Mouse (Mus musculus): ENCODE measurements around the gene Lrrc17.

Lrrc17 gene

GRCm38 (mm10) chr5:21543409-21544201, at the start of gene Lrrc17:
Gene Lrrc17, plus strand, starts transcription at chr5:21543559.
- no peak for DNase-seq

DNA sequence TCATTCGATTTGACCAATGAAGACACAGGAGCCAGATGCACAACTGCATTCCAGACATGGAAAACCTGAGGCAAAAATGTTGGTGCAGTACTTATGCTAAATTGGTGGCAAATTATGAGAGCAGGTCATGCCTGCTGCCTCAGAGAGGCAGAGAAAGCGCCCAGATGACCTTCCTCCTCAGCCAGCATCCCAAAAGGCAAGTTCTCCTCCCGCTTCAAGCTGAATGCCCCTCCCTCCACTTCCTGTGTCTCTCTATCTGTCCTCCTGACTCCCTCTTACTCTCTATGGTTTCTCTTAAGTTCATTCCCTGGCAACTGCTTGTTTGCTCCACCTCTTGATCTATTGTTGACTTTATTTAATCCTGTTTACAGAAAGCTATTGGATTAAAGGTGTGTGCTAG, 48.6 kb upstream of the Lrrc17 start:
- no peak for DNase-seq

- no peak for DNase-seq
These were observed 47.0 kb upstream of the Lrrc17 start for GRCm38 (mm10) chr5:21496321-21496720.

GRCm38 (mm10) chr5:21496881-21497280, 46.5 kb upstream of the Lrrc17 start:
- no peak for DNase-seq

DNA sequence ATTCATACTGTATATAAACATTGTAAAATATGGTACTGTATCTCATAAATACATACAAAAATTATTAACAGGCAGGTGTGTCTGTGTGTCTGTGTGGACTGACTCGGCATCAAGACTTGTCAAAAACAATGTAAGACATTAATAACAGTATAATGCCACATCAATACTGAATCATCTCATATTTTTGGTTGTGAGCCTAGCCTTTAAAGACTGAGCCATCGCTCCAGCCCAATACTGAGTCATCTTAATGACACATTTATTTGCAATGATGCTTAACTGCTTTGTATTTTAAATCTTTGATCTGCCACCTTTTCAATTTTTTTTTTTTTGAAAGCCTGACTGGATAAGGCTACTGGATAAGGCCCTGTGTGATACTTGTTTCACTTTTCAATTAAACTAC, 44.9 kb upstream of the Lrrc17 start:
- no peak for DNase-seq

GRCm38 (mm10) chr5:21498925-21499324, 44.4 kb upstream of the Lrrc17 start:
- no peak for DNase-seq

DNA sequence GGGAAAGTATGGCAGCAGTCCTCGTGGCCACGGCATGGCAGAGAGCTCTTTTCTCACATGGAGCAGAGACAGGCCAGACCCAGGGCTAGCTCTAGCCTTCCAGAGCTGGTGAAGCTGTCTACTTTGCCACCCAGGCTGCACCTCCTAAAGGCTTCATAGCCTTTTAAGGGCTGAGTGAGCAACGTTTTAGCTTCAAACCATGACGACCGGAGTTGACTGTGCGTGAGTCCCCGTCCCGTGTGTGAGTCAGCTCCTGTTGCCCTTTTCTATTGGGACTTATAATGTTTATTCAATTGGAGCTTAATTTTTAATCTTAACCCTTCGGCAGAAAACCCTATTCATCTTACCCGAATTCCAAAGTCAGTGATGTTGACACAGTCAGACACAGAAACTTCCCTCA, 43.2 kb upstream of the Lrrc17 start:
- no peak for DNase-seq

DNA sequence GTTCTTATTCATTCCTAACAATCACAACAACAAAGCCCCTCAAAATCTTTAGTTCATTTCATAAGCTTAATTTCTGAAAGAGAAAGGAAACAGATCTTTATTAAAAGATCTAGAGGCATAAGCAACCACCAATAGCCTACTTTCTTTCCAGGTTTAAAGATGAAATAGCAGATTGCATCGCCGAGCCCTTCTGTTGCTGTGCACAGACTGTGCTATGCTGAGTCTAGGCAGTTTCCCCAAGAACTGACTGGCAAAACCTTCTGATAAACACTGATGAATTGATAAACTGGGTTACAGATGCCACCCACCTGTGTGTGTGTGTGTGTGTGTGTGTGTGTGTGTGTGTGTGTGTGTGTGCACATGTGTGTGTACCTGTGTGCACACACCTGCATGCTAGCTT, 42.4 kb upstream of the Lrrc17 start:
- DNase-seq, result no peak

GRCm38 (mm10) chr5:21502936-21503610, 40.3 kb upstream of the Lrrc17 start:
- DNase-seq, result no peak

DNA sequence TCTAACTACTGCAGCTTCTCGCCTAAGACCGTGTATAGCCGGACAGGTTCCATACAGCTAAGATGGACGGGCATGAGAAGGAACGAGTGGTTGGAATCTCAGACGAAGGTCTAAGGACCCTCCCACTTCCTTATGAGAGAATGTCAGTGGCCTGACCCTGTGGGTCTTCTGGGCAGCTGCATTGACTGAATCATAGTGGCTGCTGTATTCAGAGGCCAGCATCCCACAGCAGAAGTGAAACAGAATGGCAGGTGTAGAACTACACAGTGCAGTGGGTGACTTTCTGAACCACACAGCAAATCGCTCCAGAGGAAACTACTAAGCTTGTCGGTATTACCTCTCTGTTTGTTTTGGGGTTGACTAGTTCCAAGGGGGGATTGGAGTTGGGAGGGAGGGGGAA, 38.2 kb upstream of the Lrrc17 start:
- no peak for DNase-seq

- no peak for DNase-seq
These were observed 36.5 kb upstream of the Lrrc17 start for GRCm38 (mm10) chr5:21506887-21507286.

GRCm38 (mm10) chr5:21509801-21510200, 33.6 kb upstream of the Lrrc17 start:
- DNase-seq, result no peak

DNA sequence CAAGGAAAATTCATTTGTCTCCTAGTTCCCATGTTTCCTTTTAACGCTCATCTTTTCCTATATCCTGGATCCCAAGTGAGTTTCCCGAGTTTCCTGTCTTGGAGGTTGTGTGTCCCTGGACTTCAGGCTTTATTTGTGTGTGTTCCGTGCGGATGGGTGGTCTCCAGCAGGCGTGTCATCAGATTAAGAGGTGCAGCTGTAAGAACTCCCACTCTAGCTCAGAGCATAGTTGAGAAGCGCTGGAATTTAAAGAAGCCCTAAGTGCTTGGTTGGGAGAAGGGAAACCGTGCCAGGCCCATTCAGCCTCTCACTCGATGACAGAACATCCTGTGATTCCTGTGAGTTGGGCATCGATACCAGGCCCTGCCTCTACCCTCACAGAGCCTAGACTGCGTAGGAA, 30.0 kb upstream of the Lrrc17 start:
- DNase-seq, result no peak

- no peak for DNase-seq
These were observed 25.8 kb upstream of the Lrrc17 start for GRCm38 (mm10) chr5:21517562-21517961.

DNA sequence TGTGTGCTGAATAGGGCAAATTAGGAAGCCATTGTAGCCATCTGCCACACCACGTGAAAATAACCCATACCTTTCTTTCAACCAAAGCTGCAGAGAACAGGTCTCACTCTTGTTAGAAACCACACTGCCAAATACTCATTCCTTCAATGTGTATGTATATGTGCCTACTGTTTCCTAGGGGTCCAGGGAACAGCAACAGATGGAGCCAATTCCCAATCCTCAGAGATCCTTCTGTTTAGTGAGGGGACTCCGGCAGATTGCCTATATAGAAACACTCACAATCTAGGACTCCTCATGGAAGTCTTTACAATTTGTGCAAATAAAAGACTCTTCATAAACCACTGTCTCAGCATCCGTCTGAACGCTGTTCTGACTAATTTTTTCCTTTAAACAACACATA, 25.2 kb upstream of the Lrrc17 start:
- DNase-seq, result no peak

DNA sequence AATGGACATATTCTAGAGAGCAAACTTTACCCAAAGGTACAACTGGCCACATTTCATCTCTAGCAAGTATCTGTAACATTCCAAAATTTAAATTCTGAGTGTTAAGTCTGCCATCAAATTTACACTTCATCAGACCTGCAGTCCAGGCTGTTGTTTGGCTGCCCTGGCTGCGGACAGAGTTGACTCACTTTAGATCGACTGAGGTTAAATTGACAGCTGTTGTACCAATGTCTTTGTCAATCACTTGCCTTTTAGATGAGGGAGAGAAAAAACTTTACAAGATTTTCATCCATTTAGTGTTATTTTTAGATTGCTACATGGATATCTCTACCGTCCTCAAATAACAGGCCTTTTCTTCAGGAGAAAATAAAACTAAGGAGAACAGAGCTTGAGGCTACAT, 24.2 kb upstream of the Lrrc17 start:
- no peak for DNase-seq

- no peak for DNase-seq
These were observed 16.4 kb upstream of the Lrrc17 start for GRCm38 (mm10) chr5:21526835-21527485.

DNA sequence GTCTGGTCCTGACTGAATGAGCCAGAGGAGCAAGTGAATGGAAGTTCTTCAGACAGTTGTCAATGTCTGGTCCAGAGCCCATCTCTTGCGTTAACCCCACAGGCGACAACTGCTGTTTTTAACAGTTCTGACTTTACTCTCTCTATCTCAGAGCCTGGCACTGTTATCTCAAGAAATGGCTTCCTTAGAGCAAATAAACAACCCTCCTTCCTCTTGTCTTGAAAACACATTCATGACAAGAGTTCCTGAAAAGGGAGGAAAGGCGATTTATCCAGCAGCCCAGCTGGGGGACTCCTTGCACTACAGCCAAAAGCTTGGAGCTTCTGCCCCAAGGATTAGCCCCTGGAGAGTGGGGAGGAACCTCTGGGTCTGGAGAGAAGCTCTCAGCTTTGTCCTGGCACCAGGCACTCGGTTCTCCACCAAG, 15.9 kb upstream of the Lrrc17 start:
- no peak for DNase-seq

DNA sequence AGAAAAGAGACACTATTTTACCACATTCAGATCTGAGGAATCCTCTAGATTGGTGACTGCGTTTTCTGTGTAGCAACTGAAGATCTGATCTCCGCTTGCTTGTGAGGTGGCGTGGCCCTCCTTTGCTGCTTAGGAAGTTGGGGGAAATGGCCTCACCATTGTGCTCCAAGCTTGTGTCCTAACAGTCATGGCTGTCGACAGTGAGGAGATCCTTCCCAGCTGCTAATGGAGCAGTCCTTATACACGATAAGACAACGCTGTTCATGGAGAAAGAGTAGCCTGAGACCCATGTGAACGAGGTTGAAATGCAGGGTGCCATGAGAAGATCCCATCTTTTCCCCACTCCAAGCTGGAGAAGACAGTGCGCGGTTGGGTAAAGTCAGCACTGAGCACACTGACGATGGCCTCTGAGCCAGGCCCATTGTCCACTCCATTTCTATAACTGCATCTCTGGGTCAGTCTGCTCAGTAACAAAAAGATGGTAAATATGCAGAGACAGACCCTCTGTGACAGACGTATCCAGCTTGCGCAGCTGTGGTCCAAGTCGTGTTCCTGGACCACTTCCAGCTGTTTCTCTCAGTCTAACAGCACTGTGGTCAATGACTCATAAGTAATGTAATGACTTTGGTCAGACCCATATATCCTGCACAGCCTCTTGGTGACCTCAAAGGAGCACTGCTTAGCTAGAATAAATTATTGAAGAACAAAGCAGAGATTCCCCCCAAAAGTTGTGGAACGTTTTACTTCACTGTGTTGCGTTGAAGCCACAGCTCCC, 15.1 kb upstream of the Lrrc17 start:
- DNase-seq, result no peak

- DNase-seq, result no peak
These were observed 14.1 kb upstream of the Lrrc17 start for GRCm38 (mm10) chr5:21529110-21529720.

DNA sequence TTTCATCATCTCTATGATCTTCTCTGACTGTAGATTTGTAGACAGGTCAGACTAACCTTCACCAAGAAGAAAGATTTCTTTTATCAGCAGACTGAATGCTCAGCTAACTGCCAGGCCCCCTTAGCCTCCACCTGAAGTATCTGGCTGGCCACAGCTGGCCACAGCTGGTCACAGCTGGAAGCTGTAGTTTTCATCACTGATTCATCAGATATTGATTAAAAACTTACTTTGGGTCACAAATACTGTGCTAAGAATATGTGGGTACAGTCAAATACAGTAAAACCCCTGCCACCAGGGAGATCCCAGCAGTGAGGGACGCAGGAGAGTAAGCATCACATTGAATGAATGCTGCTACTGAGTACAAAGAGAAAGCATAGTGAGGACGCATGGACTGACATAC, 11.2 kb upstream of the Lrrc17 start:
- DNase-seq, result no peak

- no peak for DNase-seq
These were observed 10.4 kb upstream of the Lrrc17 start for GRCm38 (mm10) chr5:21532921-21533320.

- no peak for DNase-seq
These were observed 1.1 kb upstream of the Lrrc17 start for GRCm38 (mm10) chr5:21542226-21542625.

All from thymus, adult 18-20 months (tissue).